Mouse (Mus musculus): ENCODE results near the gene Ddx49.

GRCm38 (mm10) chr8:70332070-70332877 lies 30.0 kb upstream of the Ddx49 start:
- no peak for TF ChIP-seq POLR2A (IDR thresholded peaks at IDR 0.05; ENCODE audit: low read depth, low read length)
- TF ChIP-seq EP300 (IDR thresholded peaks at IDR 0.05; ENCODE audit: low read length) = no peak
- TF ChIP-seq CTCF (conservative IDR thresholded peaks at IDR 0.05 in 1 of 2, IDR thresholded peaks at IDR 0.05 in 1 of 2; ENCODE audit: low read depth in 2 of 2, low read length in 2 of 2) = no peak
- TF ChIP-seq GABPA (IDR thresholded peaks at IDR 0.05; ENCODE audit: insufficient replicate concordance, low read depth, low read length) = no peak
- no peak for TF ChIP-seq RAD21 (IDR thresholded peaks at IDR 0.05; ENCODE audit: low read depth, low read length)
